Mouse (Mus musculus): ENCODE measurements at regions not wholly inside any gene's neighbourhood (a gene's known extent, or its start where the extent isn't known, plus 50 kb on each side); places are given as distances from the start of the nearest gene placed in this dataset.

DNA sequence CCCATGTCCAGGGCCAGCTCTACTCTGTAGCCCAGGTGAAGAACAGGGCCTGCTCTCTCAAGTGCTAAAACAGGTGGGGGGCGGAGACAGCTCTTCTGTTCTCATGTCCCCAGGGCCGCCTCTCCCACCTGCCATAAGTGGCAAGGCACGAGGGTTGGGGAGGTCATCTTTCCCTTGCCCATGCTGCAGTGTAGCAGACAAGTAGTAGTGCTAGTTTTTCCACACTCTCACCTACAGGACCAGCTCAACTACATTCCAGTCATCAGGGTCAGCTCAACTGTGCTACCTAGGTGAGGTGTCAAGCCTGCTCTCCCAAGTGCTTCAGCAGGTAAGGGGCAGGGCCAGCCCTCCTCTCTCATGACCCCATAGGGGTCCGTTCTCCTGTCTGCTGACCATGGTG lies 219.8 kb downstream of the Otol1 start:
- Histone ChIP-seq H3K27me3 (ENCODE audit: control insufficient read depth, insufficient read depth, low read depth, low read length) (no peaks in the 10 kb centered on the region), H3K4me2 (ENCODE audit: low read depth, low read length) (no peak overlapping the region), H3K9ac (ENCODE audit: low read length) (no peak overlapping the region), H3K36me3 (ENCODE audit: control insufficient read depth, insufficient read depth, low read length) (no peaks in the 10 kb centered on the region), H3K4me1 (replicated peaks; ENCODE audit: control insufficient read depth, insufficient read depth, low read length) (no peaks in the 10 kb centered on the region), H3K9me3 (ENCODE audit: control insufficient read depth, low read length) (no peaks in the 10 kb centered on the region), H3K4me3 (ENCODE audit: low read length) (no peak overlapping the region), H3K27ac (ENCODE audit: low read length) (no peak overlapping the region)
- 48% methylated on average over 4 of the region's 4 CpGs for WGBS
- ATAC-seq (ENCODE audit: low read depth): peak; percentile 80

DNA sequence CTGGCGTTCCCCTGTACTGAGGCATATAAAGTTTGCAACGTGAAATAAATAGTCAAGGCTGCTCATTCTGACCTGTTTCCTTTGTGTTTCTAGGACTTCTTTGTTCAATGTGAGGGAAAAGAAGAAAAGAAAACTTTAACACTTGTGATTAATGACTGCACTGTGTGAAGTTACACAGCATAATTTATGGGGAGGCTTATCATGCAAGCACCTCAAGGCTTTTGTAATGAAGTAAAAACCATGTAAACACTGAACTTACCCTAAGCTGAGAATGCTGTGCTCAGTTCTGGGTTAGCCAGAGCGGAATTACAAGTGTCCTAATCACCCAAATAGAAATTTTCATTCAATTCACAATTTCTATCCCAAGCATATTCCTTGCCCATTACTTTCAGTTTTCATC lies 241.2 kb downstream of the Otol1 start:
- H3K36me3 ChIP-seq (ENCODE audit: control insufficient read depth, insufficient read depth, low read length): no peaks in the 10 kb centered on the region

DNA sequence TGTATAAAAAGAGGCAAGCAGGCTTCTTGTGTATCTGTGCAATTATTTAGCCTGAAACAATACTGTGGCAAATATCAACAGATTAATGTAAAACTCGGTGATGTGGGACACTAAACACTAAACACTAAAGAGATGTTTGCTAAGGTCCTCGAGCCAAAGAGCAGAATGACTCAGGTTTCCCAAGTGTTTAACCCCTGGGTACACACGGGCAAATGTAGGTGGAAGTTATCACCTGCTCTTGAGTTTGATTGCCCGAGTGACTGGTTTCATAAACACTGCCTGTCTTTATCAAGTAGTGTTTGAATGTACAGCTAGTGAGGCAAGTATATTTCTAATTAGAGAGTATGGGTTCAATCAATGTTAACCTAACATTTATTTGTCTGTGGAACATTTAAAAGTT lies 242.5 kb downstream of the Otol1 start:
- ATAC-seq (ENCODE audit: low read depth): no peak

More for the DNA sequence above, 241.2 kb downstream of the Otol1 start:
- Histone ChIP-seq H3K9ac (ENCODE audit: low read length) (no peak overlapping the region), H3K27ac (ENCODE audit: low read length) (no peak overlapping the region), H3K4me2 (ENCODE audit: low read depth, low read length) (no peak overlapping the region), H3K27me3 (ENCODE audit: control insufficient read depth, insufficient read depth, low read depth, low read length) (no peaks in the 10 kb centered on the region), H3K4me3 (ENCODE audit: low read length) (no peak overlapping the region), H3K9me3 (ENCODE audit: control insufficient read depth, low read length) (no peaks in the 10 kb centered on the region), H3K4me1 (replicated peaks; ENCODE audit: control insufficient read depth, insufficient read depth, low read length) (no peaks in the 10 kb centered on the region)
- 48% methylated on average over 3 of the region's 3 CpGs for WGBS
- no peak for ATAC-seq (ENCODE audit: low read depth)

DNA sequence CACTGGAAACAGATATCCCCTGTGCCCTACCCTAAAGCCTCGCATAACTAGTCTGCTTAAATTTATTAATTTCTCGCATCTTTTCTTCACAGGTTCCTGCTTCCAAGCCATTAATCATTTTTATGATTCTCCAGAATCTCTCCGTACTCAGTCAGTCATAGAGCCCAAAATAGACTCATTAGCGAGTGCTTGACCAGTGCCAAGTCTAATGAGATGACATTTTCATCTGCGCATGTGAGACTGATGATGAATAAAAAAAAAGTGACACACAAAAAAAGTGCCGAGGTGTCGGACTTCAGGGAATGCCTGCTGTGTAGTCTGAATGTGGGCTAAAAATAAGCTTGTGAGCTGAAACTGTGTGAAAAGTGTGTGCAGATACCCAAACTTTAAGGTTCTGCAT lies 243.3 kb downstream of the Otol1 start:
- Histone ChIP-seq H3K36me3 (ENCODE audit: control insufficient read depth, insufficient read depth, low read length) (no peaks in the 10 kb centered on the region), H3K9ac (ENCODE audit: low read length) (no peak overlapping the region), H3K9me3 (ENCODE audit: control insufficient read depth, low read length) (no peaks in the 10 kb centered on the region), H3K4me1 (replicated peaks; ENCODE audit: control insufficient read depth, insufficient read depth, low read length) (no peaks in the 10 kb centered on the region), H3K27ac (ENCODE audit: low read length) (no peak overlapping the region), H3K4me2 (ENCODE audit: low read depth, low read length) (no peak overlapping the region), H3K4me3 (ENCODE audit: low read length) (no peak overlapping the region), H3K27me3 (ENCODE audit: control insufficient read depth, insufficient read depth, low read depth, low read length) (no peaks in the 10 kb centered on the region)
- 70% methylated on average over 7 of the region's 7 CpGs for WGBS
- ATAC-seq (ENCODE audit: low read depth): no peak

More for the DNA sequence above, 242.5 kb downstream of the Otol1 start:
- WGBS: 41% methylated on average over 4 of the region's 4 CpGs
- Histone ChIP-seq H3K4me1 (replicated peaks; ENCODE audit: control insufficient read depth, insufficient read depth, low read length) (no peaks in the 10 kb centered on the region), H3K27me3 (ENCODE audit: control insufficient read depth, insufficient read depth, low read depth, low read length) (no peaks in the 10 kb centered on the region), H3K36me3 (ENCODE audit: control insufficient read depth, insufficient read depth, low read length) (no peaks in the 10 kb centered on the region), H3K4me2 (ENCODE audit: low read depth, low read length) (no peak overlapping the region), H3K9ac (ENCODE audit: low read length) (no peak overlapping the region), H3K9me3 (ENCODE audit: control insufficient read depth, low read length) (no peaks in the 10 kb centered on the region), H3K27ac (ENCODE audit: low read length) (no peak overlapping the region), H3K4me3 (ENCODE audit: low read length) (no peak overlapping the region)

DNA sequence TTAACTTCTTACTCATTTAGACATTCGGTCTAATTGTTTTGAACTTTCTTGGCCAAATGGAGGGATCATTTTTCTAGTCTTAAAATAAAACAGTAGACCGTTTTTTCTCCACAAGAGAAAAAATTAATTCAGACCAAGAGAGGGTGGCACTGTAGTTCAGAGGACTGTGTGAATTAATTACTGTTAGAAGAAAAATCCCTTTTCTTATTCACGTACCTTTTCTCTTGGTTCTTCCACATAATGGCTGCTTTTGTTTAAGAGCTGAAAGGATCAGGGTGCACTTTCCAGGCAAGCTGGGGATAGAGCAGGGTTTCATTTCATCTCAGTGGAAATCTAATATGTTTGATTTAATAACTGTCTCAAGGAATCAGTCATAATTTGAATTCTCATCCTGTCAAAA lies 255.9 kb downstream of the Otol1 start:
- WGBS: 68% methylated on average over 3 of the region's 3 CpGs
- no peak overlapping the region for H3K9ac ChIP-seq (ENCODE audit: low read length)
- H3K4me1 ChIP-seq (replicated peaks; ENCODE audit: control insufficient read depth, insufficient read depth, low read length): no peaks in the 10 kb centered on the region
- no peaks in the 10 kb centered on the region for H3K36me3 ChIP-seq (ENCODE audit: control insufficient read depth, insufficient read depth, low read length)
- H3K4me2 ChIP-seq (ENCODE audit: low read depth, low read length): no peak overlapping the region
- no peaks in the 10 kb centered on the region for H3K9me3 ChIP-seq (ENCODE audit: control insufficient read depth, low read length)
- H3K27me3 ChIP-seq (ENCODE audit: control insufficient read depth, insufficient read depth, low read depth, low read length): no peaks in the 10 kb centered on the region
- H3K4me3 ChIP-seq (ENCODE audit: low read length): no peak overlapping the region
- no peak overlapping the region for H3K27ac ChIP-seq (ENCODE audit: low read length)
- no peak for ATAC-seq (ENCODE audit: low read depth)

DNA sequence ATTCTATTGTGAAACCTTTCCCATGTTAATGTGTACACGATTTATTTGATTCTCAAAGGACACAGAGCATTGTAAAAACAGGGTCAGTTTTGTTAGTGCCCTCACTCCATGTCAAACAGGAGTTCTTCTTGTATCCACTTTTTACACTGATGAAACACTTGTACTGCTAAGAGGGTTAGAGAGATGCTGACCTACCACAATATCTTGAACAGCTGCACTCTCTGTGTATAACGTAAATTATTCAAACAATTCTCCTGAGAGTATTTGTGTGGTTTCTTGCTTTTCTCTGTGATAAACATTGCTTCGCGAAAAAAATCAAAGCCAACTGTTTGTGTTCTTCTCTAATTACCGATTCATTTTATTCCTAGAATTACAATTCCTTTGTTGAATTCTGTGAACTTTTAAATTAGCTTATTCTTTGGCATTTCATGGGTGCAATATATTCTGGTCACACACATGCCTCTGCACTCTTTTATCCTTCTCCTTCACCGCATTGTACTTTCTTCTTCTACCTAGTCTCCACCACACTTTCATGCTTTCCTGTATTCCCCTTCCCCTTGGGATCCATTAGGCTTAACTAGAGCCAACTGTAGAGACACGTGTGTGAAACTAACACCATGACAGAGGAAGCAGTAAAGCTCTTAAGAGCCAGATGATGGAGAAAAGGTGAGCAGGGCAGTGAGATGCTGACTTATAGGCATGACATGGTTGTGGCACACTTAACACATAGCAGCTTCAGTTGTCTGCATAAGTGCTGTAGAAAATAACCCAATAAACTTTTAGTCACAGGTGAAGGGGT lies 281.4 kb downstream of the Otol1 start:
- no peak overlapping the region for H3K9ac ChIP-seq (ENCODE audit: low read length)
- no peaks in the 10 kb centered on the region for H3K27me3 ChIP-seq (ENCODE audit: control insufficient read depth, insufficient read depth, low read depth, low read length)
- no peak overlapping the region for H3K4me3 ChIP-seq (ENCODE audit: low read length)
- no peak overlapping the region for H3K27ac ChIP-seq (ENCODE audit: low read length)
- no peak overlapping the region for H3K4me2 ChIP-seq (ENCODE audit: low read depth, low read length)
- no peak for ATAC-seq (ENCODE audit: low read depth)
- no peaks in the 10 kb centered on the region for H3K9me3 ChIP-seq (ENCODE audit: control insufficient read depth, low read length)
- no peaks in the 10 kb centered on the region for H3K36me3 ChIP-seq (ENCODE audit: control insufficient read depth, insufficient read depth, low read length)
- whole genome bisulfite sequencing: 71% methylated on average over 7 of the region's 7 CpGs
- H3K4me1 ChIP-seq (replicated peaks; ENCODE audit: control insufficient read depth, insufficient read depth, low read length): no peaks in the 10 kb centered on the region

DNA sequence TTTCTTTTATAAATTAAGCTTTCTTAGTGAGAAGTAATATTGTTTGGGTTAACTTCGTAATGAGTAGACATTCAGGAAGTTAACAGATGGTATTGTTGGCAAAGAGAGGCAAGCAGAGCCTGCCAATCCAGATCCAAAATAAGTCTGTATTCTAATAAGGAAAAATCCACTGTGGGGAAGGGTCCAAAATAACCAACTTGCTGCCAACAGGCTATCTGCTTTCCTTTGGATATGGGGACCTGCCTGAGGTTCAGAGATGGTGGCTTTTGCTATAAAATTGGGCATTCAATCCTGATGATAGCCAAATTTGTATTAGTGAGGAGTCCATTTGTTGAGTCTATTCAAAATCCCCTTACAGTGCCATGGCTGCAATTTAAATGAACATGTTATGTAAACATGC lies 300.1 kb downstream of the Otol1 start:
- no peak for ATAC-seq (ENCODE audit: low read depth)
- Histone ChIP-seq H3K4me3 (ENCODE audit: low read length) (no peak overlapping the region), H3K9ac (ENCODE audit: low read length) (no peak overlapping the region), H3K27me3 (ENCODE audit: control insufficient read depth, insufficient read depth, low read depth, low read length) (no peaks in the 10 kb centered on the region), H3K9me3 (ENCODE audit: control insufficient read depth, low read length) (no peaks in the 10 kb centered on the region), H3K36me3 (ENCODE audit: control insufficient read depth, insufficient read depth, low read length) (no peaks in the 10 kb centered on the region), H3K4me2 (ENCODE audit: low read depth, low read length) (no peak overlapping the region), H3K27ac (ENCODE audit: low read length) (no peak overlapping the region), H3K4me1 (replicated peaks; ENCODE audit: control insufficient read depth, insufficient read depth, low read length) (no peaks in the 10 kb centered on the region)
- WGBS: 55% methylated on average over 1 of the region's 1 CpGs

DNA sequence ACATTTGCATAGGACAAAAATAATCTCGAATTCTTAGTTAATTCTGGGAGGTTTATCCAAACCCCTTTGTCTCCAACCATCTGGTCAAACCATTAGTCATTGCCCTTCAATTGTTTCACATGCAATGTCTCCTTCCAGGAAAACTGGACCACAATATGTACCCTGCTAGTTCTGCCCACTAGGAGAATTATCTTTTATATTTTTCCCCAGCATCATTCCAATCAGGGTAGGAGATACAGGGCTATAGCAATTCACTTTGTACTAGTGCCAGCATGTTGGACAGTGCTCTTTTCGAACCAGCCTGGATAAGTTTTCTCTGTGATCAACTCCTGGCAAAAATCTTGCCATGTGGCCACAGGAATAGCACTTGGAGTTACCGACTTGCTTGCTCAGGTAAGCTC lies 300.6 kb downstream of the Otol1 start:
- Histone ChIP-seq H3K4me1 (replicated peaks; ENCODE audit: control insufficient read depth, insufficient read depth, low read length) (no peaks in the 10 kb centered on the region), H3K9ac (ENCODE audit: low read length) (no peak overlapping the region), H3K9me3 (ENCODE audit: control insufficient read depth, low read length) (no peaks in the 10 kb centered on the region), H3K27ac (ENCODE audit: low read length) (no peak overlapping the region), H3K4me3 (ENCODE audit: low read length) (no peak overlapping the region), H3K36me3 (ENCODE audit: control insufficient read depth, insufficient read depth, low read length) (no peaks in the 10 kb centered on the region), H3K27me3 (ENCODE audit: control insufficient read depth, insufficient read depth, low read depth, low read length) (no peaks in the 10 kb centered on the region), H3K4me2 (ENCODE audit: low read depth, low read length) (no peak overlapping the region)
- ATAC-seq (ENCODE audit: low read depth): no peak
- WGBS: 70% methylated on average over 3 of the region's 3 CpGs

DNA sequence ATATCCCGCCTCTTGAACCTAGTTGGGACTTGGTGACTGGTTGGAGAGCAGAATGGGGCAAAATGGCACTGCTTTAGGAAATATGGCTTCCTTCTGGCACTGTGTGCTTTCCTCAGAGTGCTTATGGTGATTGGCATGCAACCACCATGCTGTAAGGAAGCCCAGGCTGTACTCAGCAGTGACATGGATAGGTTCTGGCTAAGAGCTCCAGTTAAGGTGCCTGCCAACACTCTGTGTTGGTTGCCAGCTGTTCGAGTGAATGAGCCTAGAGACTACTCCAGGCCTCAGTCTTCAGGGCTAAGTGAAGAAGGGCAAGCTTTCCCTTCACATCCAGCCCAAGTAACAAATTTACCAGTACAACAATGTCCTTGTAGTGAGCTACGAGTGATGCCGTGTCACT lies 301.9 kb downstream of the Otol1 start:
- no peak overlapping the region for H3K4me3 ChIP-seq (ENCODE audit: low read length)
- no peaks in the 10 kb centered on the region for H3K4me1 ChIP-seq (replicated peaks; ENCODE audit: control insufficient read depth, insufficient read depth, low read length)
- H3K9me3 ChIP-seq (ENCODE audit: control insufficient read depth, low read length): no peaks in the 10 kb centered on the region
- H3K4me2 ChIP-seq (ENCODE audit: low read depth, low read length): no peak overlapping the region
- ATAC-seq (ENCODE audit: low read depth): no peak
- no peaks in the 10 kb centered on the region for H3K36me3 ChIP-seq (ENCODE audit: control insufficient read depth, insufficient read depth, low read length)
- no peak overlapping the region for H3K27ac ChIP-seq (ENCODE audit: low read length)
- no peak overlapping the region for H3K9ac ChIP-seq (ENCODE audit: low read length)
- WGBS: 76% methylated on average over 4 of the region's 4 CpGs
- H3K27me3 ChIP-seq (ENCODE audit: control insufficient read depth, insufficient read depth, low read depth, low read length): no peaks in the 10 kb centered on the region

DNA sequence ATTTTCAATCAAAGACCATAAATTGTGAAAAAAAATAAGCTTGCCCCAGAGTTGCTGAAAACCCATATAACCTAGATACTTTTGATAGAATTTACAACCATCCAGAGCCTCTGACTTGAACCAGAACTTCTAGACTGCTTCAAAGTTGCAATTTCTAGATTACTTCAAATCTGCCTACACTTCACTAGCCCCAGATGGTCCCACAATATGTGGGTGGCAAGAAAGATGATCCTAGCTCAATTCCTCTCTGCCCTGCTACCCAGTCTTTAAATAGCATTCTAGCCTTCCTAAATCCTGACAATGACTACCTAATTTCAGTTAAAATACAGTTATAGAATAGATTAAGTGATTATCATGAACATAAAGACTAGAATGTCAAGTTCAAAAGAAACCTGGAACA lies 303.6 kb downstream of the Otol1 start:
- no peak overlapping the region for H3K27ac ChIP-seq (ENCODE audit: low read length)
- no peaks in the 10 kb centered on the region for H3K27me3 ChIP-seq (ENCODE audit: control insufficient read depth, insufficient read depth, low read depth, low read length)
- no peak overlapping the region for H3K9ac ChIP-seq (ENCODE audit: low read length)
- no peaks in the 10 kb centered on the region for H3K36me3 ChIP-seq (ENCODE audit: control insufficient read depth, insufficient read depth, low read length)
- no peaks in the 10 kb centered on the region for H3K4me1 ChIP-seq (replicated peaks; ENCODE audit: control insufficient read depth, insufficient read depth, low read length)
- no peak overlapping the region for H3K4me3 ChIP-seq (ENCODE audit: low read length)
- no peak overlapping the region for H3K4me2 ChIP-seq (ENCODE audit: low read depth, low read length)
- no peaks in the 10 kb centered on the region for H3K9me3 ChIP-seq (ENCODE audit: control insufficient read depth, low read length)
- no peak for ATAC-seq (ENCODE audit: low read depth)

Measured in lung, embryonic 16.5 days (tissue).